Mouse (Mus musculus) liver, embryonic 11.5 days (tissue): ENCODE data around the gene Dis3. TPM values are rescaled to one million over a fixed set of nuclear protein-coding genes. Genes with fewer than 3 reads are reported as not detected.
A peak's percentile ranks its signal among the peaks of the same experiment; 100 is the strongest.

Experiments used
- ATAC-seq: fragments of 200-750 bp; cut with Nextera tagmentation; replicated peaks from 2 replicates; pipeline ENCODE4 v1.8.0; 2017; ENCODE audit warnings: moderate number of reproducible peaks, mild to moderate bottlenecking, moderate TSS enrichment, moderate library complexity; ENCODE audit not compliant: low FRiP score
- DNase-seq: peaks from one replicate; pipeline ENCODE4 v3.0.0-alpha.2; 2017; ENCODE audit warnings: low spot score
- H3K27ac ChIP-seq: fragments of 300-500 bp; sonication (generic); 2 replicates; pipeline ENCODE4 v1.5.1; 2014; ENCODE audit warnings: mild to moderate bottlenecking, low read depth, low read length, control low read depth
- H3K27me3 ChIP-seq: fragments of 300-500 bp; sonication (generic); replicated peaks from 2 replicates; pipeline ENCODE4 v1.6.1; 2014; ENCODE audit warnings: low read length, mixed read lengths; ENCODE audit not compliant: control insufficient read depth, insufficient read depth
- H3K36me3 ChIP-seq: fragments of 300-500 bp; sonication (generic); 2 replicates; pipeline ENCODE4 v1.6.1; 2014; ENCODE audit warnings: mild to moderate bottlenecking, low read length, moderate library complexity, mixed read lengths; ENCODE audit not compliant: control insufficient read depth, insufficient read depth
- H3K4me1 ChIP-seq: fragments of 300-500 bp; sonication (generic); replicated peaks from 2 replicates; pipeline ENCODE4 v1.6.1; 2014; ENCODE audit warnings: low read length, mixed read lengths; ENCODE audit not compliant: control insufficient read depth, insufficient read depth
- H3K4me2 ChIP-seq: fragments of 300-500 bp; sonication (generic); 2 replicates; pipeline ENCODE4 v1.6.1; 2014; ENCODE audit warnings: mild to moderate bottlenecking, control low read depth, moderate library complexity
- H3K4me3 ChIP-seq: fragments of 300-500 bp; sonication (generic); 2 replicates; pipeline ENCODE4 v1.5.1; 2014; ENCODE audit warnings: low read depth, low read length, control low read depth
- H3K9ac ChIP-seq: fragments of 300-500 bp; sonication (generic); 2 replicates; pipeline ENCODE4 v1.6.1; 2014; ENCODE audit warnings: low read depth, low read length, control low read depth
- H3K9me3 ChIP-seq: fragments of 300-500 bp; sonication (generic); 2 replicates; pipeline ENCODE4 v1.6.1; 2016; ENCODE audit warnings: low read length, inconsistent platforms, mixed read lengths; ENCODE audit not compliant: control insufficient read depth
- WGBS: fragments of 180-500 bp; shearing (Covaris S2); extraction: QIAGEN DNeasy Blood & Tissue Kit; methylation state at CpG from one replicate; pipeline ENCODE4 v1.1.7; 2014; 5-methylcytosine and 5-hydroxymethylcytosine counted together
- polyA plus RNA-seq: library from polyadenylated mRNA; unstranded; fragments of >200 nt; fragmentation: Nextera tagmentation; extraction: Ambion mirVana; gene quantifications from 2 replicates; pipeline ENCODE4 v1.2.1, GENCODE M21; 2014

The Dis3 gene
- polyA plus RNA-seq, 1 experiment from 2014 or later: 44.6 TPM

- 78% methylated on average over 1 of the region's 1 CpGs for WGBS
- DNase-seq (no peak), ATAC-seq (no peak)
- no peaks in the 10 kb centered on the region; the same call in 1 of the 2 replicates for H3K36me3 ChIP-seq
- no peaks in the 10 kb centered on the region for H3K9me3 ChIP-seq
- H3K4me1 ChIP-seq: no peaks in the 10 kb centered on the region
- no peak overlapping the region for H3K27ac ChIP-seq
- no peak overlapping the region for H3K4me3 ChIP-seq
- no peaks in the 10 kb centered on the region for H3K27me3 ChIP-seq
- H3K9ac ChIP-seq: no peak overlapping the region
- no peak overlapping the region for H3K4me2 ChIP-seq
Observed at GRCm38 (mm10) chr14:99127509-99127908, 27.9 kb upstream of the Dis3 start.

GRCm38 (mm10) chr14:99126713-99127112 lies 27.1 kb upstream of the Dis3 start:
- Histone ChIP-seq H3K36me3 (no peaks in the 10 kb centered on the region; the same call in 1 of the 2 replicates), H3K9me3 (no peaks in the 10 kb centered on the region), H3K27me3 (no peaks in the 10 kb centered on the region), H3K4me2 (no peak overlapping the region), H3K4me3 (no peak overlapping the region), H3K27ac (no peak overlapping the region), H3K9ac (no peak overlapping the region), H3K4me1 (no peaks in the 10 kb centered on the region)
- ATAC-seq (no peak), DNase-seq (no peak)
- 89% methylated on average over 4 of the region's 4 CpGs for WGBS

DNA sequence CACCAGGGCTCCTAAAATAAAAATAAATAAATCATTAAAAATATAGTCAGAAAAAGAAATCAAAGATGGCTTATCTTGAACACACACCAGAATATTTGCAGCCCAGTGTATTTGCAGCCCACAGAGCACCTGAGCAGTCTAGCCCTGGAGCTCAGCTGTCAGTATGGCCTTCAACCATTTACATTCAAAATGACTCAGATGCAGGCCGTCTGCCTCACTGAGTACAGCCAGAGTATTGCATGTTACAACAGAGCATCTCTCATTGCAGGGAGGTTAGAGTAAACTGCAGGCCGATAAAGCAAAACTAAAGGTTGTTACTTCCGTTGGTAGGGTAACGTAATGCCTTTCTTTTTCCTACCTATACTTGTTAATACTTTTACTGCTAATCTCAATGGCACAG lies 24.5 kb upstream of the Dis3 start:
- 90% methylated on average over 4 of the region's 4 CpGs for WGBS
- no peak for ATAC-seq

GRCm38 (mm10) chr14:99121584-99122339 lies 22.2 kb upstream of the Dis3 start:
- Histone ChIP-seq H3K9me3 (no peaks in the 10 kb centered on the region), H3K27ac (no peak overlapping the region), H3K4me2 (no peak overlapping the region), H3K9ac (no peak overlapping the region), H3K36me3 (no peaks in the 10 kb centered on the region), H3K27me3 (no peaks in the 10 kb centered on the region), H3K4me1 (no peaks in the 10 kb centered on the region), H3K4me3 (no peak overlapping the region)
- ATAC-seq (no peak), DNase-seq (no peak)
- WGBS: 87% methylated on average over 11 of the region's 11 CpGs

More for the DNA sequence above, 24.5 kb upstream of the Dis3 start:
- no peak overlapping the region for H3K9ac ChIP-seq
- H3K4me3 ChIP-seq: no peak overlapping the region
- H3K27me3 ChIP-seq: no peaks in the 10 kb centered on the region
- H3K9me3 ChIP-seq: no peaks in the 10 kb centered on the region
- H3K27ac ChIP-seq: no peak overlapping the region
- DNase-seq: no peak
- H3K4me1 ChIP-seq: no peaks in the 10 kb centered on the region
- H3K36me3 ChIP-seq: no peaks in the 10 kb centered on the region
- H3K4me2 ChIP-seq: no peak overlapping the region

- 82% methylated on average over 4 of the region's 4 CpGs for WGBS
- DNase-seq: no peak
Observed at GRCm38 (mm10) chr14:99117576-99117975, 18.0 kb upstream of the Dis3 start.

GRCm38 (mm10) chr14:99108762-99109161 lies 9.2 kb upstream of the Dis3 start:
- peaks cover 3% of the 10 kb centered on the region for H3K36me3 ChIP-seq
- no peaks in the 10 kb centered on the region for H3K9me3 ChIP-seq
- no peak overlapping the region for H3K9ac ChIP-seq
- H3K4me2 ChIP-seq: no peak overlapping the region
- ATAC-seq (0 out of 2 replicates have a peak, but pooled peaks have one; percentile 23), DNase-seq (no peak)
- H3K27ac ChIP-seq: no peak overlapping the region
- 74% methylated on average over 6 of the region's 6 CpGs for WGBS
- no peak overlapping the region for H3K4me3 ChIP-seq
- no peaks in the 10 kb centered on the region for H3K4me1 ChIP-seq
- no peaks in the 10 kb centered on the region for H3K27me3 ChIP-seq

More at GRCm38 (mm10) chr14:99117576-99117975, 18.0 kb upstream of the Dis3 start:
- H3K9ac ChIP-seq: no peak overlapping the region
- no peak overlapping the region for H3K4me3 ChIP-seq
- no peaks in the 10 kb centered on the region for H3K4me1 ChIP-seq
- no peak for ATAC-seq
- H3K9me3 ChIP-seq: no peaks in the 10 kb centered on the region
- H3K36me3 ChIP-seq: peaks cover 8% of the 10 kb centered on the region
- H3K27ac ChIP-seq: no peak overlapping the region
- no peaks in the 10 kb centered on the region for H3K27me3 ChIP-seq
- H3K4me2 ChIP-seq: no peak overlapping the region

- WGBS: 88% methylated on average over 2 of the region's 2 CpGs
Observed at GRCm38 (mm10) chr14:99107631-99108187, 8.1 kb upstream of the Dis3 start.

DNA sequence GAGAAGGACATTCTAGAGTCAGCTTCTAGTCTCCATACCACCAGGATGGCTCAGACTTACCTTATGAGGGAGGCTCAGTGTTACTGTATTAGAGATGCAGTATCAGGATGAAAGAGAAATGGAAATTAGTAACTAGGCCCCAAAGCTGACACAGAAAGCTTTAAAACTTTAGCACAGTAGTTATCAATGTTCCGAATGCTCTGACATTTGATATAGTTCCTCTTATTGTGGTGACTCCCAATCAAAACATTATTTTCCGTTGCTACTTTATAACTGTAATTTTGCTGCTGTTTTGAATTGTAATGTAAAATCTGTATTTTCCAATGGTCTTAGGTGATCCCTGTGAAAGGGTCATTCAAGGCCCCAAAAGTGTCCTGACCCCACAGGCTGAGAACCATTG lies 7.1 kb upstream of the Dis3 start:
- Histone ChIP-seq H3K27ac (no peak overlapping the region), H3K27me3 (no peaks in the 10 kb centered on the region), H3K9ac (no peak overlapping the region), H3K9me3 (no peaks in the 10 kb centered on the region), H3K36me3 (no peaks in the 10 kb centered on the region; the same call in none of the 2 replicates), H3K4me3 (no peak overlapping the region), H3K4me2 (no peak overlapping the region), H3K4me1 (no peaks in the 10 kb centered on the region)
- DNase-seq (no peak), ATAC-seq (no peak)
- WGBS: 88% methylated on average over 2 of the region's 2 CpGs

More at GRCm38 (mm10) chr14:99107631-99108187, 8.1 kb upstream of the Dis3 start:
- H3K27ac ChIP-seq: no peak overlapping the region
- ATAC-seq: no peak
- H3K9ac ChIP-seq: no peak overlapping the region
- H3K36me3 ChIP-seq: no peaks in the 10 kb centered on the region; the same call in none of the 2 replicates
- H3K4me3 ChIP-seq: no peak overlapping the region
- no peaks in the 10 kb centered on the region for H3K4me1 ChIP-seq
- H3K27me3 ChIP-seq: no peaks in the 10 kb centered on the region
- DNase-seq: no peak
- no peaks in the 10 kb centered on the region for H3K9me3 ChIP-seq
- no peak overlapping the region for H3K4me2 ChIP-seq
